Mouse (Mus musculus) right cerebral cortex, postnatal 36 days (tissue): ENCODE measurements around the gene Eif4ebp2.

Source experiments
- DNase-seq, 2 experiments: peaks; one replicate each; pipeline ENCODE4 v3.0.0; 2022; ENCODE audit warnings: low spot score in 2 of 2, mixed read lengths in 1 of 2

The Eif4ebp2 gene

GRCm38 (mm10) chr10:61418131-61418900 lies 34.1 kb downstream of the Eif4ebp2 start:
- DNase-seq, result no peak

- DNase-seq, result no peak
These were observed 34.8 kb downstream of the Eif4ebp2 start, which contains the start of gene Nodal for GRCm38 (mm10) chr10:61417672-61418071. TSS of gene Nodal (plus strand) at chr10:61417972.

GRCm38 (mm10) chr10:61417046-61417445 lies 35.4 kb downstream of the Eif4ebp2 start:
- DNase-seq, result no peak

GRCm38 (mm10) chr10:61416561-61416960 lies 35.9 kb downstream of the Eif4ebp2 start:
- DNase-seq, result no peak

GRCm38 (mm10) chr10:61415890-61416289 lies 36.6 kb downstream of the Eif4ebp2 start:
- no peak for DNase-seq

- DNase-seq, result no peak
These were observed 37.2 kb downstream of the Eif4ebp2 start for GRCm38 (mm10) chr10:61415240-61415639.

- no peak for DNase-seq
These were observed 39.4 kb downstream of the Eif4ebp2 start for GRCm38 (mm10) chr10:61412910-61413625.

- no peak for DNase-seq
These were observed 42.3 kb downstream of the Eif4ebp2 start for GRCm38 (mm10) chr10:61410193-61410592.

GRCm38 (mm10) chr10:61409776-61410175 lies 42.7 kb downstream of the Eif4ebp2 start:
- no peak for DNase-seq

GRCm38 (mm10) chr10:61405958-61406357 lies 46.5 kb downstream of the Eif4ebp2 start:
- no peak for DNase-seq

- DNase-seq, result no peak
These were observed 49.5 kb downstream of the Eif4ebp2 start for GRCm38 (mm10) chr10:61402911-61403310.

- no peak for DNase-seq
These were observed 50.0 kb downstream of the Eif4ebp2 start for GRCm38 (mm10) chr10:61402480-61402879.

- no peak for DNase-seq
These were observed 52.1 kb downstream of the Eif4ebp2 start for GRCm38 (mm10) chr10:61400407-61400806.

- no peak for DNase-seq
These were observed 53.2 kb downstream of the Eif4ebp2 start for GRCm38 (mm10) chr10:61399156-61399734.

- DNase-seq, result no peak
These were observed 54.3 kb downstream of the Eif4ebp2 start for GRCm38 (mm10) chr10:61398125-61398524.

- no peak for DNase-seq
These were observed 57.9 kb downstream of the Eif4ebp2 start for GRCm38 (mm10) chr10:61394476-61395136.

GRCm38 (mm10) chr10:61392584-61392983 lies 59.9 kb downstream of the Eif4ebp2 start:
- no peak for DNase-seq

GRCm38 (mm10) chr10:61390148-61390547 lies 62.3 kb downstream of the Eif4ebp2 start:
- DNase-seq, result no peak

- no peak for DNase-seq
These were observed 63.4 kb downstream of the Eif4ebp2 start for GRCm38 (mm10) chr10:61389020-61389419.

- no peak for DNase-seq
These were observed 66.2 kb downstream of the Eif4ebp2 start for GRCm38 (mm10) chr10:61386284-61386683.

- no peak for DNase-seq
These were observed 67.3 kb downstream of the Eif4ebp2 start for GRCm38 (mm10) chr10:61385174-61385573.

- no peak for DNase-seq
These were observed 68.8 kb downstream of the Eif4ebp2 start for GRCm38 (mm10) chr10:61383715-61384047.
